Mouse (Mus musculus): Measurements from ENCODE around the gene Gdf10. TPM values are rescaled to one million over a fixed set of nuclear protein-coding genes. Genes with fewer than 3 reads are reported as not detected.

Gene Gdf10
- polyA plus RNA-seq, 1 experiment: not detected

DNA sequence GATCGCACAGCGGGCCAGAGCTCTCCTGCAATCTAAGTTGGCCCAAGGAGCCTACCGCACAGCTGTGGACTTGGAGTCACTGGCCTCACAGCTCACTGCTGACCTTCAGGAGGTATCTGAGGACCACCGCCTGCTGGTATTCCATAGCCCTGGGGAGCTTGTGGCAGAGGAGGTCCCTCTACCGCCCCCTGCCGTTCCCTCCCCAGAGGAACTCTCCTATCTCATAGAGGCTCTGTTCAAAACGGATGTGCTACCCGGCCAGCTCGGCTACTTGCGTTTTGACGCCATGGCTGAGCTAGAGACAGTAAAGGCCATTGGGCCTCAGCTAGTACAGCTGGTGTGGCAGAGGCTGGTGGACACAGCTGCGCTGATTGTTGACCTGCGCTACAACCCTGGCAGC is 32.7 kb downstream of the Gdf10 start:
- Histone ChIP-seq H3K27ac (ENCODE audit: insufficient read depth, low read depth, low read length) (no peak overlapping the region), H3K4me1 (ENCODE audit: control insufficient read depth, insufficient read depth, low read length) (no peaks in the 10 kb centered on the region), H3K4me3 (ENCODE audit: insufficient read depth, low read depth, low read length) (no peak overlapping the region)
- TF ChIP-seq POLR2A (IDR thresholded peaks at IDR 0.05; ENCODE audit: insufficient read depth, low read depth, low read length): no peak
- no peak for TF ChIP-seq CTCF (IDR thresholded peaks at IDR 0.05; ENCODE audit: insufficient read depth, low read depth, low read length)
- whole genome bisulfite sequencing: 89% methylated on average over 13 of the region's 13 CpGs

DNA sequence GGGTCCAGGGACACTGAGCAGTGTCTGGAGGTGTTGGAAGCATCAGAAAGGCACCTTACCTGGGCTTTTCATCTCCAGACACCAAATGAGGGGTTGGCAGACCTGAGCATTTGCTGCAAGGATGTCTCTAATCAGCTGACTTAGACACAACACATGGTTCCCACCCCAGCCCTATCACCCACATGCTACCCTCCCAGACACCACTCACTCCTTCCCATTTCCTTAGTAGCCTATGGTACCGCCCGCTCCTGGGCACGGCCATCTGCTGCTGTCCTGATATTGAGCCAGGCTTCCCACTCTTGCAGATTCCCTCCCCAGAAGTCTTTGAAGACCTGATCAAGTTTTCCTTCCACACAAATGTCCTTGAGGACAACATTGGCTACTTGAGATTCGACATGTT is 34.8 kb downstream of the Gdf10 start:
- Histone ChIP-seq H3K27ac (ENCODE audit: insufficient read depth, low read depth, low read length) (no peak overlapping the region), H3K4me1 (ENCODE audit: control insufficient read depth, insufficient read depth, low read length) (no peaks in the 10 kb centered on the region), H3K4me3 (ENCODE audit: insufficient read depth, low read depth, low read length) (no peak overlapping the region)
- 94% methylated on average over 4 of the region's 4 CpGs for WGBS
- TF ChIP-seq CTCF (IDR thresholded peaks at IDR 0.05; ENCODE audit: insufficient read depth, low read depth, low read length): no peak
- TF ChIP-seq POLR2A (IDR thresholded peaks at IDR 0.05; ENCODE audit: insufficient read depth, low read depth, low read length): no peak

DNA sequence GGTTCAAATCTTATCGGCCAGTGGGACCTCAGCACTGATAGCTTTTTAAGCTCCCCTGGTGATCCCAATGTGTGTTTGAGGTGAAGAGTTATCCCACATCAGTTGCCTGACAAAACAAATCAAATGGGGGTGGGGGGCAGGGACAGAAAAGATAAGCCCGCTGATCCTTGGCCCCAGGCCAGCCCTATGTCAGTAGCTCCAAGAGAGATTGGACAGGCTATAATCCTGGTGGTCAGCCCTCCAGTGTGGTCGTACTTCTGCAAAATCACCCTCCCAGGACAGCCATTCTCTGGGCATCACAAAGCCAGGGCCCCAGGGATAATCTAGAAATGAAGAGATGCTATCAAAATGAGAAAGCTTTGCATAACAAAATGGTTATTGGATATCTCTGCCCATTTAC is 35.5 kb downstream of the Gdf10 start:
- TF ChIP-seq CTCF (IDR thresholded peaks at IDR 0.05; ENCODE audit: insufficient read depth, low read depth, low read length): no peak

GRCm38 (mm10) chr14:33959341-33959740 is 36.0 kb downstream of the Gdf10 start:
- Histone ChIP-seq H3K4me1 (ENCODE audit: control insufficient read depth, insufficient read depth, low read length) (no peaks in the 10 kb centered on the region), H3K4me3 (ENCODE audit: insufficient read depth, low read depth, low read length) (no peak overlapping the region), H3K27ac (ENCODE audit: insufficient read depth, low read depth, low read length) (no peak overlapping the region)
- WGBS: 18% methylated on average over 9 of the region's 9 CpGs
- TF ChIP-seq CTCF (IDR thresholded peaks at IDR 0.05; ENCODE audit: insufficient read depth, low read depth, low read length): peak; percentile 24; the same call in 1 of the 2 replicates
- TF ChIP-seq POLR2A (IDR thresholded peaks at IDR 0.05; ENCODE audit: insufficient read depth, low read depth, low read length): no peak

More for the DNA sequence above, 35.5 kb downstream of the Gdf10 start:
- Histone ChIP-seq H3K4me3 (ENCODE audit: insufficient read depth, low read depth, low read length) (no peak overlapping the region), H3K27ac (ENCODE audit: insufficient read depth, low read depth, low read length) (no peak overlapping the region), H3K4me1 (ENCODE audit: control insufficient read depth, insufficient read depth, low read length) (no peaks in the 10 kb centered on the region)
- 56% methylated on average over 3 of the region's 3 CpGs for WGBS

GRCm38 (mm10) chr14:33965675-33966074 is 42.3 kb downstream of the Gdf10 start:
- no peak for TF ChIP-seq POLR2A (IDR thresholded peaks at IDR 0.05; ENCODE audit: insufficient read depth, low read depth, low read length)
- no peak for TF ChIP-seq CTCF (IDR thresholded peaks at IDR 0.05; ENCODE audit: insufficient read depth, low read depth, low read length)
- 68% methylated on average over 7 of the region's 7 CpGs for WGBS

GRCm38 (mm10) chr14:33972679-33973078 is 49.3 kb downstream of the Gdf10 start:
- no peaks in the 10 kb centered on the region for H3K4me1 ChIP-seq (ENCODE audit: control insufficient read depth, insufficient read depth, low read length)
- TF ChIP-seq POLR2A (IDR thresholded peaks at IDR 0.05; ENCODE audit: insufficient read depth, low read depth, low read length) (no peak), CTCF (IDR thresholded peaks at IDR 0.05; ENCODE audit: insufficient read depth, low read depth, low read length) (no peak)
- WGBS: 65% methylated on average over 7 of the region's 7 CpGs
- H3K4me3 ChIP-seq (ENCODE audit: insufficient read depth, low read depth, low read length): no peak overlapping the region
- no peak overlapping the region for H3K27ac ChIP-seq (ENCODE audit: insufficient read depth, low read depth, low read length)

More at GRCm38 (mm10) chr14:33965675-33966074, 42.3 kb downstream of the Gdf10 start:
- no peak overlapping the region for H3K4me3 ChIP-seq (ENCODE audit: insufficient read depth, low read depth, low read length)
- H3K4me1 ChIP-seq (ENCODE audit: control insufficient read depth, insufficient read depth, low read length): no peaks in the 10 kb centered on the region
- no peak overlapping the region for H3K27ac ChIP-seq (ENCODE audit: insufficient read depth, low read depth, low read length)

DNA sequence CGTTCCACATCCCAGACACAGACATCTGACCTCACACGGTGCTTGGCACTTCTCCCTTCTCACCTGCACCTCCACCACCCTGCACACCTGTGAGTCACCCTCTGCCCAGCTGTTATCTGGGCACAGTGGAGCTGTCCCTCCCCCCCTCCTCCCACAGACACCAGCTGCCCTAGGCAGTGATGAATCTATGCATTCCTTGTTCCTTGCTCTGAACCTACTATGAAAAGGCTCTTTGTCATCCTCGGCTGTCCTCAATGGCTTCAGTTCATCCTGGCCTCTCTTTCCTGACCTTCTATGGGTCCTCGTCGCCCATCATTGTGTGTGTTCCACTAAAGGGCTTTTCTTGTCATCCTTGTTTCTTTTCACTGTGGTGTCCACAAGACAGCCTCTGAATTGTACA is 51.4 kb downstream of the Gdf10 start:
- 82% methylated on average over 5 of the region's 5 CpGs for WGBS
- no peak for TF ChIP-seq POLR2A (IDR thresholded peaks at IDR 0.05; ENCODE audit: insufficient read depth, low read depth, low read length)
- TF ChIP-seq CTCF (IDR thresholded peaks at IDR 0.05; ENCODE audit: insufficient read depth, low read depth, low read length): no peak
- peaks cover 6% of the 10 kb centered on the region for H3K4me1 ChIP-seq (ENCODE audit: control insufficient read depth, insufficient read depth, low read length)
- no peak overlapping the region for H3K4me3 ChIP-seq (ENCODE audit: insufficient read depth, low read depth, low read length)
- H3K27ac ChIP-seq (ENCODE audit: insufficient read depth, low read depth, low read length): no peak overlapping the region

- 60% methylated on average over 7 of the region's 7 CpGs for WGBS
- TF ChIP-seq POLR2A (IDR thresholded peaks at IDR 0.05; ENCODE audit: insufficient read depth, low read depth, low read length): no peak
- TF ChIP-seq CTCF (IDR thresholded peaks at IDR 0.05; ENCODE audit: insufficient read depth, low read depth, low read length): no peak
- peaks cover 6% of the 10 kb centered on the region for H3K4me1 ChIP-seq (ENCODE audit: control insufficient read depth, insufficient read depth, low read length)
- H3K4me3 ChIP-seq (ENCODE audit: insufficient read depth, low read depth, low read length): no peak overlapping the region
- H3K27ac ChIP-seq (ENCODE audit: insufficient read depth, low read depth, low read length): no peak overlapping the region
Observed at GRCm38 (mm10) chr14:33977748-33978147, 54.4 kb downstream of the Gdf10 start.

DNA sequence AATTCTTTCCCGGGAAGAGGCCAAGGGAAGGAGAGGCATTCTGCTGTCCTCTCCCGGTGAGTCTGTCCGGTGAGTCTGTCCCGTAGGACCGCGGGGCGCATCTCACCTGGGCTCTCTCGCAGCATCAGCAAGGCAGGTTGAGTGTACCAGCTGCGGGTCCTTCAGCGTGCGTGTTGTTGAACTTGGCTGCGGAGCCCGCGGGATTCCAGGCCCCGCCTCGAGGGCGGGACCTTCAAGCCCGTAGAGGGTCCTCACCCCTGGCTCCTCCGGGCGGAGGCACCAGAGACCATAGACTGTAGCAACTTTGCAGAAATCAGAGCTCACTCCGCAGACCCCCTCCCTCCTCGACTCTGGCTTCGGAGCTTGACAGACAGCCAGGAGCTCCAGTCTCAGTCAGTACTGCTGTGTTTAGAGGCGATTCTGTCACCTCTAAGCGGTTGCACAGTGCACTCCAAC is 55.2 kb downstream of the Gdf10 start, which contains the start of gene Zfp488:
Zfp488 (minus strand) TSS at position 161 of the 456 bp plus-strand sequence.
- TF ChIP-seq POLR2A (IDR thresholded peaks at IDR 0.05; ENCODE audit: insufficient read depth, low read depth, low read length): no peak
- no peak for TF ChIP-seq CTCF (IDR thresholded peaks at IDR 0.05; ENCODE audit: insufficient read depth, low read depth, low read length)
- peaks cover 6% of the 10 kb centered on the region for H3K4me1 ChIP-seq (ENCODE audit: control insufficient read depth, insufficient read depth, low read length)
- WGBS: 3% methylated on average over 25 of the region's 25 CpGs
- H3K4me3 ChIP-seq (ENCODE audit: insufficient read depth, low read depth, low read length): peak within 1 kb of the TSS; percentile 31
- H3K27ac ChIP-seq (ENCODE audit: insufficient read depth, low read depth, low read length): no peak within 1 kb of the TSS

Other genes starting within 250 kb of the Gdf10 start
- not detected in 2 replicates for gene Gdf2, start 17.5 kb downstream of the Gdf10 start, polyA plus RNA-seq (2012; ENCODE audit: insufficient read depth, insufficient read length, low replicate concordance, missing spikeins)
- gene Rbp3, start 30.4 kb downstream of the Gdf10 start, polyA plus RNA-seq (2012; ENCODE audit: insufficient read depth, insufficient read length, low replicate concordance, missing spikeins): not detected in 2 replicates
- gene Zfp488, start 55.2 kb downstream of the Gdf10 start, polyA plus RNA-seq (2012; ENCODE audit: insufficient read depth, insufficient read length, low replicate concordance, missing spikeins): not detected in 2 replicates
- not detected in 2 replicates for gene Gm30083, start 91.6 kb downstream of the Gdf10 start, polyA plus RNA-seq (2012; ENCODE audit: insufficient read depth, insufficient read length, low replicate concordance, missing spikeins)
- gene Gm5460, start 93.2 kb downstream of the Gdf10 start, polyA plus RNA-seq (2012; ENCODE audit: insufficient read depth, insufficient read length, low replicate concordance, missing spikeins): not detected in 2 replicates
- not detected in 2 replicates for gene Antxrl, start 129.1 kb downstream of the Gdf10 start, polyA plus RNA-seq (2012; ENCODE audit: insufficient read depth, insufficient read length, low replicate concordance, missing spikeins)
- not detected in 2 replicates for gene Anxa8, start 162.4 kb downstream of the Gdf10 start, polyA plus RNA-seq (2012; ENCODE audit: insufficient read depth, insufficient read length, low replicate concordance, missing spikeins)
- not detected in 2 replicates for gene A630023A22Rik, start 179.2 kb downstream of the Gdf10 start, polyA plus RNA-seq (2012; ENCODE audit: insufficient read depth, insufficient read length, low replicate concordance, missing spikeins)
- not detected in 2 replicates for gene Npy4r, start 228.9 kb downstream of the Gdf10 start, polyA plus RNA-seq (2012; ENCODE audit: insufficient read depth, insufficient read length, low replicate concordance, missing spikeins)